Comparison of ENCODE assay signal across 1 mouse cellular context in the genomic region with DNA sequence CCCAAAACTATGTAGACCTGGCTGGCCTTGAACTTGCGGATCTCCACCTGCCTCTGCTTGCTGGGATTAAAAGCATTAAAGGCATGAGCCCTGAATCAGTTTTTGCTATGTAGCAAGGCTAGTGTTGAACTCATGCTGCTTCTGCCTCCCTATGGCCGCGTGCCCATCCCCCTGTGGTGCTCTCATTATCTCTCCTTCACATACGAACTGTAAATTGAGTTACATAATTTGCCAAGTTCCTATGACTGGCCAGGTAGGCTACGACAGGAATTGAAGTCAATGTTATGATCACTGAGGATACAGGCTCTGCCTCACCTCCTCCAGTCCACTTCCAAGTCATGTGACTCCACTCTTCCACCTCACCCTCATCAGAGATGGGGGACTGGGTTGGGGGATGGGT.
TF ChIP-seq lines count a peak whose summit lies in the region.

No protein-coding gene starts in this region.

TF ChIP-seq in MEL, 35 proteins besides CTCF, POLR2A, EP300 and RAD21:
- peak; percentile 30; the same call in 1 of the 2 replicates for TF ChIP-seq GATA1 (IDR thresholded peaks at IDR 0.05; ENCODE audit: low read depth, low read length)
- 0 out of 2 replicates have a peak, but pooled peaks have one; percentile 24 for TF ChIP-seq ETS1 (IDR thresholded peaks at IDR 0.05; ENCODE audit: low read depth, low read length)
- TF ChIP-seq TCF12 (IDR thresholded peaks at IDR 0.05; ENCODE audit: low read depth, low read length), result peak; percentile 72; the same call in 1 of the 2 replicates
- TF ChIP-seq USF1 (IDR thresholded peaks at IDR 0.05; ENCODE audit: low read depth, low read length), result peak; percentile 54
- TF ChIP-seq MYB (IDR thresholded peaks at IDR 0.05; ENCODE audit: low read depth, low read length), result peak; percentile 36
- TF ChIP-seq TAL1 (IDR thresholded peaks at IDR 0.05; ENCODE audit: low read length), result peak; percentile 13; the same call in 1 of the 2 replicates
- TF ChIP-seq MXI1 (IDR thresholded peaks at IDR 0.05; ENCODE audit: low read depth, low read length), result peak; percentile 45; the same call in 1 of the 2 replicates
